ENCODE assay signal across 9 mouse cellular contexts in the genomic region with DNA sequence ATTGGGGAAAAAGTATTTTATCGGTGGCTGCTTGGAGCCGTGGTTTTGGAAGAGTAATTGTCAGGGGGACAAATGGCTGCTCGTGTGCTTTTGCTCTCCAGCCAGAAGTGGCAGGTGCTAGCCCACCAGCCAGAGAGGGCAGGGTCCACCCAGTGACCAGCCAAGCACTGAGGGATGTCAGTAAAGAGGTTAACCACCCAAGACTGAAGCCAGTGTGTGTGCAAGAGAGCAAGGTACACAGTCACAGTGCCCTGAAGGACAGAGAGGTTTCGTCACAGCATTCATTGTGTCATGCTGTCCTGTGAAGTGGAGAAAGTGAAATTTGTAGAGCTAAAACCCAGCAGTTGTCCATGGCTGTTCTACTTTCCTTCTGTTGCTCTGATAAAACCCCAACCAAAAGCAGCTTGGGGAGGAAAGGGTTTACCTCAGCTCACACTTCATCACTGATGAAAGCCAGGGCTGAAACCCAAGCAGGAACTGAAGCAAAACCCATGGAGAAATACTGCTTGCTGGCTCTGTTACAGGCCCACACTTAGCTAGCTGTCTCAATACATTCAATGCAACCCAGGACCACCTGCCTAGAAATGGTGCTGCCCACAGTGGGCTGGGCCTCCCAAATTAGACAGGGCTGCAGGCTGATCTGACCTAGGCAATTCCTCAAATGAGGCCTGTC.
A peak's percentile ranks its signal among the peaks of the same experiment; 100 is the strongest.
DNase-seq lines count a peak whose midpoint lies in the region; ATAC-seq lines count a peak whose summit lies in the region.
"Had no signal": no experiment of that assay in that cellular context is flagged by ENCODE, and none has a peak within 500 bp of the region (broad histone marks: within the 10 kb centered on the region; RNA-seq: fewer than 3 reads in every experiment).

No protein-coding gene starts in this region.

- intact Hi-C loops in left cerebral cortex, postnatal 14 days (cut with DNase I): no loop called here

- DNase-seq in kidney, adult 11 months: peak; percentile 64
- DNase-seq in kidney, adult 18-20 months: no peak
- DNase-seq in kidney, postnatal 14 days: peak; percentile 41
- DNase-seq in lung, postnatal 4 days: peak; percentile 42 to 64
- no peak for DNase-seq in left cerebral cortex, postnatal 14 days (ENCODE audit: low spot score in 2 of 2)
- DNase-seq in cerebellum, adult 11-12 months: no peak
- DNase-seq: heart, adult 18-20 months had no signal

- peak; percentile 86 for ATAC-seq in granulocyte monocyte progenitor cell, adult 5-6 weeks (replicated peaks; ENCODE audit: poor library complexity, severe bottlenecking)
- ATAC-seq: forebrain, embryonic 16.5 days had no signal

Comparison
In these comparisons a context has a peak if more than half of its experiments do, and no peak if none do; other contexts are left out.
1. DNase-seq: peak in kidney, adult 11 months (single experiment), kidney, postnatal 14 days (single experiment) and lung, postnatal 4 days (2 of 2); none in kidney, adult 18-20 months (single experiment), left cerebral cortex, postnatal 14 days (0 of 2) and cerebellum, adult 11-12 months (single experiment).